Comparison of ENCODE assay signal across 8 mouse cellular contexts in the genomic region with DNA sequence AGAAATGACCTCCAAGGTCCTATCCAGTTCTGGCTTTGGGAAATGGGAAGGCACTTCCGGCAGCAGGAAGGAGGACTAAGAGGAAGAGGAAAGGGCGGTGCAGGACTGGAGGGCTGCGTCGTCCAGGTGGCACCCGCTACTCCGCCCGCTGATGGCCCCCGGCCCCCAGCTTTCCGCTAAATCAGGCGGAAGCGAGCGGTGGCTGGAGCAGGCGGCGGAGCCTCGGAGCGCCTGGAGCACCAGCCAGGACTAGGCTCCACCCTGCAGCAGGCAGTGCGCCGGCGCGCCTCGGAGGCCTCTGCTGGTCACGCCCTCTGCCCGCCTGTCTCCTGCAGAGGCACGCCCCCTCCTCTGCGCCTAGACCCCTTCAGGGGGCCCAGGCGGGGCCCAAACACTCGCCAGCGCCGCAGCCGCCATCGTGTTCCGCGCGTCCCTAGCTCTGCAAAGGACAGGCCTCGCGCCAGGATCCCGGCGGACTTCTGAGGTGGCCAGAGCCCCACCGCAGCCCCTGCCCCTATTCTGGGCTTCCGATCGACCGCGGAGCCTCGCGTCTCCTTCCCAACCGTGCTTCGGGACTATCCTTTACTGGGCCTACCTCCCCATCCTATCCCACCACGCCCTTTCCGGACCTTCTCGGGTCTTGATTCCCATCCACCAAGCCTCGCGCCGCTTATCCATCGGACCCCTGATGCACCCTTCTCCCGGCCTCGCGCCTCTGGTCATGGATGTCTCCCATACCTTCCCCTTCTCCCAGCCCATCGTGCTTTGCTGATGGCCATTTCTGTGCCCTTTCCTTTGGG. TPM values are rescaled to one million over a fixed set of nuclear protein-coding genes. Genes with fewer than 3 reads are reported as not detected.
DNase-seq lines count a peak whose midpoint lies in the region; ATAC-seq and TF ChIP-seq lines count a peak whose summit lies in the region.

A gene (plus strand): TSS at position 106 of the 800 bp plus-strand sequence.

- peak; percentile 96 for ATAC-seq in hindbrain, embryonic 16.5 days

- intact Hi-C loops in gastrocnemius, adult 2 months (cut with DNase I) = no loop called here
- intact Hi-C loops in left cerebral cortex, adult 2 months (cut with DNase I) = loop anchor here (2.0 kb wide), 1 partner anchor 24 kb away; a partner anchor contains a TSS

- no peaks in the 10 kb centered on the region for H3K9me3 ChIP-seq in hindbrain, embryonic 16.5 days (ENCODE audit: control insufficient read depth, low read length)

- H3K4me1 ChIP-seq in hindbrain, embryonic 16.5 days (ENCODE audit: control insufficient read depth, insufficient read depth, low read depth, low read length) = peaks cover 26% of the 10 kb centered on the region

- peaks cover 13% of the 10 kb centered on the region for H3K36me3 ChIP-seq in hindbrain, embryonic 16.5 days (ENCODE audit: control insufficient read depth, insufficient read depth, low read length)
- peaks cover 4% of the 10 kb centered on the region; the same call in 1 of the 2 replicates for H3K36me3 ChIP-seq in macrophage (ENCODE audit: inconsistent target)

- DNase-seq in ZHBTc4 (ENCODE audit: low read depth, low spot score) = peak; percentile 97
- peak; percentile 85 to 95 for DNase-seq in cerebellum, postnatal 4 days (ENCODE audit: low spot score in 2 of 2)
- DNase-seq in gastrocnemius, adult 2 months = peak; percentile 95
- peak; percentile 90 to 91 for DNase-seq in left cerebral cortex, adult 2 months (ENCODE audit: extremely low spot score in 1 of 2, low spot score in 2 of 2)
- peak; percentile 83 for DNase-seq in retina, postnatal 7 days (ENCODE audit: low read depth, low spot score)
- peak; percentile 87 to 88 for DNase-seq in urinary bladder, adult 18-20 months (ENCODE audit: low spot score in 2 of 2)

- no peaks in the 10 kb centered on the region for H3K27me3 ChIP-seq in hindbrain, embryonic 16.5 days (replicated peaks; ENCODE audit: control insufficient read depth, insufficient read depth, low read length)

- no peak for TF ChIP-seq CTCF in gastrocnemius, adult 2 months (IDR thresholded peaks at IDR 0.05)
- no peak; the same call in 1 of the 2 replicates for TF ChIP-seq CTCF in left cerebral cortex, adult 2 months (IDR thresholded peaks at IDR 0.05)

- H3K4me3 ChIP-seq in gastrocnemius, adult 2 months = peak within 1 kb of the TSS; percentile 95
- H3K4me3 ChIP-seq in hindbrain, embryonic 16.5 days (ENCODE audit: low read length) = peak within 1 kb of the TSS; percentile 70
- H3K4me3 ChIP-seq in left cerebral cortex, adult 2 months = peak within 1 kb of the TSS; percentile 68
- H3K4me3 ChIP-seq in macrophage (ENCODE audit: inconsistent target) = peak within 1 kb of the TSS; percentile 45

- H3K79me2 ChIP-seq in macrophage (ENCODE audit: inconsistent target) = peaks cover 16% of the 10 kb centered on the region

- H3K27ac ChIP-seq in gastrocnemius, adult 2 months = peak within 1 kb of the TSS; percentile 91
- H3K27ac ChIP-seq in hindbrain, embryonic 16.5 days (ENCODE audit: low read depth, low read length) = peak within 1 kb of the TSS; percentile 95
- peak within 1 kb of the TSS; percentile 88 for H3K27ac ChIP-seq in left cerebral cortex, adult 2 months
- H3K27ac ChIP-seq in macrophage = 0 out of 2 replicates have a peak within 1 kb of the TSS, but pooled peaks have one; percentile 13

- H3K9ac ChIP-seq in hindbrain, embryonic 16.5 days (ENCODE audit: low read depth, low read length) = peak within 1 kb of the TSS; percentile 91

- H3K4me2 ChIP-seq in hindbrain, embryonic 16.5 days (ENCODE audit: low read length) = peak within 1 kb of the TSS; percentile 91

- WGBS in hindbrain, embryonic 16.5 days = under 1% methylated on average over 27 of the region's 58 CpGs
- under 1% methylated on average over 55 of the region's 58 CpGs for WGBS in macrophage (ENCODE audit: missing documents)

RNA-seq across cellular contexts. Expression of the gene that starts here (rescaled TPM):
- total RNA-seq in gastrocnemius, adult 2 months (2021) = 1 to 10 TPM; 2.9 to 5.6 TPM
- 39.9 and 45.4 TPM in 2 replicates for polyA plus RNA-seq in hindbrain, embryonic 16.5 days (2015; fragmentation: Nextera tagmentation; extraction: Ambion mirVana)
- total RNA-seq in left cerebral cortex, adult 2 months (2021) = 10 to 100 TPM; 25.9 to 30.0 TPM
- 10 to 100 TPM in 16 of 26 experiments, 1 to 10 TPM in 10; 2.7 to 30.0 (median 12.8) TPM for total RNA-seq in macrophage (2018; cell fraction: chromatin; rRNA removed)
- 10 to 100 TPM in 8 of 26 experiments, 1 to 10 TPM in 18; 3.3 to 13.4 (median 6.7) TPM for total RNA-seq in macrophage (2018; cell fraction: cytosol; rRNA removed)
- total RNA-seq in macrophage (2018; cell fraction: nucleus; rRNA removed) = 10 to 100 TPM in 10 of 26 experiments, 1 to 10 TPM in 16; 4.2 to 18.6 (median 8.9) TPM
- polyA plus RNA-seq in macrophage (2018) = 6.2 to 8.8 TPM (median 7.3 TPM) in 3 replicates

Comparison
In these comparisons a context has a peak if more than half of its experiments do, and no peak if none do; other contexts are left out.
1. Peak in every context shown above with its lines: DNase-seq, ATAC-seq, H3K4me3 ChIP-seq and H3K27ac ChIP-seq.
2. RNA of the gene that starts here (total RNA-seq): 25.9 to 30.0 TPM in left cerebral cortex, adult 2 months; 2.9 to 5.6 TPM in gastrocnemius, adult 2 months; every median in the first group is over 4 times any median in the second.
3. H3K27ac ChIP-seq: peak in every context shown above with its lines; median percentile 95 in hindbrain, embryonic 16.5 days; 91 in gastrocnemius, adult 2 months; 88 in left cerebral cortex, adult 2 months; 13 in macrophage.
4. H3K4me3 ChIP-seq: peak in every context shown above with its lines; median percentile 95 in gastrocnemius, adult 2 months; 70 in hindbrain, embryonic 16.5 days; 68 in left cerebral cortex, adult 2 months; 45 in macrophage.